Mouse (Mus musculus) neural tube, embryonic 12.5 days (tissue): ENCODE measurements around the gene Rnasel. TPM values are rescaled to one million over a fixed set of nuclear protein-coding genes. Genes with fewer than 3 reads are reported as not detected.
A peak's percentile ranks its signal among the peaks of the same experiment; 100 is the strongest.
"Not testable (repeated sequence)": the region's sequence is repeated elsewhere in the genome, so short reads cannot be mapped to it uniquely, and the experiment has no call there.

Experiments used
- ATAC-seq: fragments of 200-750 bp; cut with Nextera tagmentation; 2 replicates; pipeline ENCODE4 v1.8.0; 2017; ENCODE audit warnings: low read depth, mild to moderate bottlenecking, moderate TSS enrichment, moderate library complexity; ENCODE audit not compliant: low FRiP score
- H3K27ac ChIP-seq: fragments of 300-500 bp; sonication (generic); 2 replicates; pipeline ENCODE4 v1.5.1; 2016
- H3K27me3 ChIP-seq: fragments of 300-500 bp; sonication (generic); replicated peaks from 2 replicates; pipeline ENCODE4 v1.6.1; 2016; ENCODE audit warnings: mild to moderate bottlenecking
- H3K36me3 ChIP-seq: fragments of 300-500 bp; sonication (generic); 2 replicates; pipeline ENCODE4 v1.6.1; 2016; ENCODE audit warnings: mild to moderate bottlenecking
- H3K4me1 ChIP-seq: fragments of 300-500 bp; sonication (generic); 2 replicates; pipeline ENCODE4 v1.6.1; 2016
- H3K4me2 ChIP-seq: fragments of 300-500 bp; sonication (generic); replicated peaks from 2 replicates; pipeline ENCODE4 v1.6.1; 2016; ENCODE audit warnings: mild to moderate bottlenecking
- H3K4me3 ChIP-seq: fragments of 300-500 bp; sonication (generic); 2 replicates; pipeline ENCODE4 v1.5.1; 2016
- H3K9ac ChIP-seq: fragments of 300-500 bp; sonication (generic); 2 replicates; pipeline ENCODE4 v1.6.1; 2016; ENCODE audit warnings: mild to moderate bottlenecking
- H3K9me3 ChIP-seq: fragments of 300-500 bp; sonication (generic); 2 replicates; pipeline ENCODE4 v1.6.1; 2016; ENCODE audit warnings: mild to moderate bottlenecking
- WGBS: fragments of 180-500 bp; shearing (Covaris S2); methylation state at CpG from one replicate; pipeline ENCODE4 v1.1.7; 2016; 5-methylcytosine and 5-hydroxymethylcytosine counted together
- polyA plus RNA-seq: library from polyadenylated mRNA; unstranded; fragments of >200 nt; fragmentation: Nextera tagmentation; extraction: Ambion mirVana; gene quantifications from 2 replicates; pipeline ENCODE4 v1.2.1, GENCODE M21; 2016

Gene Rnasel
- polyA plus RNA-seq, 1 experiment from 2014 or later: 35.6 TPM

GRCm38 (mm10) chr1:153751763-153752301 lies 2.6 kb downstream of the Rnasel start:
- Histone ChIP-seq H3K4me1 (peaks cover 33% of the 10 kb centered on the region), H3K27ac (no peak overlapping the region), H3K4me3 (peak overlapping the region; percentile 9; the same call in 1 of the 2 replicates), H3K9ac (peak overlapping the region; percentile 26; the same call in 1 of the 2 replicates), H3K36me3 (peaks cover 17% of the 10 kb centered on the region), H3K4me2 (peak overlapping the region; percentile 46), H3K27me3 (no peaks in the 10 kb centered on the region), H3K9me3 (no peaks in the 10 kb centered on the region)
- ATAC-seq: no peak
- 48% methylated on average over 13 of the region's 13 CpGs for WGBS

DNA sequence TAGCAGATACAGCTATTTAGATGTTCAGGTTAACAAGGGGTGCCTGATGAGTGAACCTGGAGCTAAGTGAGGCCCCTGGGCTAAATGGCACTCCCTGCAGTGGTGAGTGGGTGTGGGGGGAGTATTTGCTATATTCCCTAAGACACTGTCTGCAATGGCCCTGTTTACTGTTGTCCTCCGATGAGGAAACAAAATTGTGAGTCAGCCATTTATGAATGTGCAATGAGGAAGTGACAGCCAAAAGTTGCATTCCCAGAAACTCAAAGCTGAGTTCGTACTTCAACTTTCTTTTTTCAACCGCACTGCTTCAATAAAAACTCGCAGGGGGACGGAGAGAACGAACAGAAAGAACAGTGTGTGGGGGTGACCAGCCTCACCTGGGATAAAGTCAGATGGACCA lies 3.3 kb downstream of the Rnasel start:
- H3K4me2 ChIP-seq: peak overlapping the region; percentile 46
- H3K27me3 ChIP-seq: no peaks in the 10 kb centered on the region
- no peak overlapping the region for H3K27ac ChIP-seq
- H3K9ac ChIP-seq: 0 out of 2 replicates have a peak overlapping the region, but pooled peaks have one; percentile 26
- H3K9me3 ChIP-seq: no peaks in the 10 kb centered on the region
- H3K4me1 ChIP-seq: peaks cover 33% of the 10 kb centered on the region
- no peak for ATAC-seq
- H3K36me3 ChIP-seq: peaks cover 17% of the 10 kb centered on the region
- H3K4me3 ChIP-seq: no peak overlapping the region
- WGBS: 92% methylated on average over 6 of the region's 6 CpGs

DNA sequence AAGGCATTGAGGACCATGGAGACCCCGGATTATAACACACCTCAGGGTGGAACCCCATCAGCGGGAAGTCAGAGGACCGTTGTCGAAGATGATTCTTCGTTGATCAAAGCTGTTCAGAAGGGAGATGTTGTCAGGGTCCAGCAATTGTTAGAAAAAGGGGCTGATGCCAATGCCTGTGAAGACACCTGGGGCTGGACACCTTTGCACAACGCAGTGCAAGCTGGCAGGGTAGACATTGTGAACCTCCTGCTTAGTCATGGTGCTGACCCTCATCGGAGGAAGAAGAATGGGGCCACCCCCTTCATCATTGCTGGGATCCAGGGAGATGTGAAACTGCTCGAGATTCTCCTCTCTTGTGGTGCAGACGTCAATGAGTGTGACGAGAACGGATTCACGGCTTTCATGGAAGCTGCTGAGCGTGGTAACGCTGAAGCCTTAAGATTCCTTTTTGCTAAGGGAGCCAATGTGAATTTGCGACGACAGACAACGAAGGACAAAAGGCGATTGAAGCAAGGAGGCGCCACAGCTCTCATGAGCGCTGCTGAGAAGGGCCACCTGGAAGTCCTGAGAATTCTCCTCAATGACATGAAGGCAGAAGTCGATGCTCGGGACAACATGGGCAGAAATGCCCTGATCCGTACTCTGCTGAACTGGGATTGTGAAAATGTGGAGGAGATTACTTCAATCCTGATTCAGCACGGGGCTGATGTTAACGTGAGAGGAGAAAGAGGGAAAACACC lies 4.7 kb downstream of the Rnasel start:
- no peak overlapping the region for H3K9ac ChIP-seq
- WGBS: 74% methylated on average over 25 of the region's 25 CpGs

DNA sequence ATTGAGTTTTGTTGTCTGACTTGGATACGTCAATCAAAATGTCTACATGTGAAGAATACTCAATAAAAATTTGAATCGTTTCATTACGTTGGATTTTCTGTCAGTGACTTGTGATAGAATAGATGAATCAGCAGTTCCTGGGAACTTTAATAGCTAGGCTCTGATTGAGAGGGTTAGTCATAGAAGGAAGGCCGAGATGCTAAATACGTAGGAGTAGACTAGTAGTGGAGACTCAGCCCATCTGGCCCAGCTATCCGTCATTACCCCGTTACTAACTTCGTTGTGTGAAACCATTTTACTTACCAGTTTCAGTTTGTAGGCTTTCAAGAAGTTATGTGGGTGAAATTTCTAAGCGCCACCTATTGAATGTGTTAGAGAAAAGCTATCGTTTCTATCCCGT lies 14.9 kb downstream of the Rnasel start:
- Histone ChIP-seq H3K9ac (no peak overlapping the region), H3K4me3 (no peak overlapping the region), H3K4me2 (no peak overlapping the region), H3K27ac (no peak overlapping the region), H3K9me3 (no peaks in the 10 kb centered on the region), H3K27me3 (no peaks in the 10 kb centered on the region), H3K36me3 (peaks cover 25% of the 10 kb centered on the region), H3K4me1 (no peaks in the 10 kb centered on the region)
- no peak for ATAC-seq
- WGBS: 92% methylated on average over 11 of the region's 11 CpGs

More for the DNA sequence above, 4.7 kb downstream of the Rnasel start:
- Histone ChIP-seq H3K36me3 (peaks cover 26% of the 10 kb centered on the region), H3K4me2 (no peak overlapping the region), H3K4me3 (no peak overlapping the region), H3K9me3 (no peaks in the 10 kb centered on the region), H3K27ac (no peak overlapping the region), H3K27me3 (no peaks in the 10 kb centered on the region), H3K4me1 (peaks cover 28% of the 10 kb centered on the region)
- ATAC-seq: no peak

GRCm38 (mm10) chr1:153766298-153766697 lies 17.1 kb downstream of the Rnasel start:
- Histone ChIP-seq H3K4me1 (no peaks in the 10 kb centered on the region), H3K27ac (no peak overlapping the region), H3K9me3 (no peaks in the 10 kb centered on the region), H3K27me3 (no peaks in the 10 kb centered on the region), H3K4me2 (no peak overlapping the region), H3K36me3 (peaks cover 7% of the 10 kb centered on the region), H3K9ac (no peak overlapping the region), H3K4me3 (no peak overlapping the region)
- ATAC-seq: no peak
- 52% methylated on average over 8 of the region's 8 CpGs for whole genome bisulfite sequencing

- Histone ChIP-seq H3K9me3 (no peaks in the 10 kb centered on the region), H3K4me2 (no peak overlapping the region), H3K27ac (no peak overlapping the region), H3K4me3 (no peak overlapping the region), H3K9ac (no peak overlapping the region), H3K36me3 (peaks cover under 1% of the 10 kb centered on the region), H3K27me3 (no peaks in the 10 kb centered on the region), H3K4me1 (no peaks in the 10 kb centered on the region)
- WGBS: 91% methylated on average over 1 of the region's 1 CpGs
- ATAC-seq: no peak
These were observed 18.1 kb downstream of the Rnasel start for GRCm38 (mm10) chr1:153767281-153767680.

GRCm38 (mm10) chr1:153768465-153768864 lies 19.2 kb downstream of the Rnasel start:
- Histone ChIP-seq H3K4me1 (no peaks in the 10 kb centered on the region), H3K27ac (no peak overlapping the region), H3K4me2 (no peak overlapping the region), H3K9me3 (no peaks in the 10 kb centered on the region), H3K36me3 (no peaks in the 10 kb centered on the region), H3K27me3 (no peaks in the 10 kb centered on the region), H3K4me3 (no peak overlapping the region), H3K9ac (no peak overlapping the region)
- ATAC-seq: no peak
- WGBS: 83% methylated on average over 5 of the region's 5 CpGs

DNA sequence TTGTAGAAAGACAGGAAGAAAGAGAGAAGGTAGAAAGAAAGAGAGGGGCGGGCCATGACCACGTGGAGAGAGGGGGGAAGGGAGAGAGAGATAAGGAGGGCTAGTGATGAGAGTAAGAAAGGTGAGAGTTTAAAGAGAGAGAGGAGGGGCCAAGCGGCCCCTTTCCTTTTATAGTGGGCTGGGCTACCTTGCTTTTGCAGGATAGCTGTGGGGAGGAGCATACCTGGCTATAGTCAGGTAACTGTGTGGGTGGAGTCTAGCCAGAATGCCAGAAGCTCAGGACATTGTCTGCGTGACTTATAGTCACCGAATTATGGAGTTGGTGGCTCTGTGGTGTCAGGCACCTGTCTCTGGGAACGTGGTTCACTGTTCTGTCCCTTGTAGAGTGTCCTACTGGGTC lies 20.3 kb downstream of the Rnasel start:
- not testable (repeated sequence) for H3K4me1 ChIP-seq, H3K36me3 ChIP-seq, ATAC-seq, H3K27me3 ChIP-seq, H3K4me3 ChIP-seq, H3K27ac ChIP-seq, H3K4me2 ChIP-seq, H3K9me3 ChIP-seq, H3K9ac ChIP-seq
- WGBS: 67% methylated on average over 6 of the region's 6 CpGs

DNA sequence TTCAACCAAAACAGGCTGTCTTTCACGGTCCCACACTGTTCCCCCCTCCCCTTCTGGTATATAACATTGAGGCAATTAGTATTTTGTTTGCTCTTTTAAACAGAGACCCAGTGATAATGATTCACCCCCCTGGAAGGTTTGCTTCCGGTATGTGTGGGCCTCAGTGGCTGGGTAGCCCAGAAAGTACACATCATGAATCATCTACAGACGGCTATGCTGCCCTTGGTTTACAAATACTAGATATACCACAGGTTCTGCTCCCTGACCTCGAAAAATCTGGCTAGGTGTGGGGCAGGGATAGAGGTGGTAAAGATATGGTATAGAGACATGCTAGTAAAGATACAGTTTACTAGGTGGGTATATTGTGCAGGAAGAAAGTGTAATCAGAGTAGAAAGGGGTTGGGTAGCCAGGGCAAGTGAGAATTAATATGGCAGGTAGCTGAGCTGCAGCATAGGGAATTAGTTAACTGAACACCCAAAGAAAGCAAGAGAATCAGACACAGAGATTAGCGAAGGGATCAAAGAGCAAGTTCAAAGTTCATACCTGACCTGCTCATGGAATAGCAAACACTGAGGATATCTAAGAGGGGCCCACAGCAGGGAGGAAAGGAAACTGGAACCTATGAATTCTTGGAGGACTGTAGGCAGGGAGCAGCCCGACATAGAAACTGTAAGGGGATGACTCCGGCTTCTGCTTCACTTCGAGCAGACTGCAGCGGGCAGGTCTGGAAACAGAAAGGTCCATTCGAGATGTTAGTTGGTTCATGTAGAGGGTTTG lies 21.0 kb downstream of the Rnasel start:
- ATAC-seq: no peak
- Histone ChIP-seq H3K27me3 (no peaks in the 10 kb centered on the region), H3K4me2 (no peak overlapping the region), H3K27ac (no peak overlapping the region), H3K9ac (no peak overlapping the region), H3K9me3 (no peaks in the 10 kb centered on the region), H3K4me1 (no peaks in the 10 kb centered on the region), H3K4me3 (no peak overlapping the region), H3K36me3 (no peaks in the 10 kb centered on the region)
- WGBS: 80% methylated on average over 10 of the region's 10 CpGs

- 89% methylated on average over 1 of the region's 1 CpGs for WGBS
These were observed 21.5 kb downstream of the Rnasel start for GRCm38 (mm10) chr1:153770776-153771167.

DNA sequence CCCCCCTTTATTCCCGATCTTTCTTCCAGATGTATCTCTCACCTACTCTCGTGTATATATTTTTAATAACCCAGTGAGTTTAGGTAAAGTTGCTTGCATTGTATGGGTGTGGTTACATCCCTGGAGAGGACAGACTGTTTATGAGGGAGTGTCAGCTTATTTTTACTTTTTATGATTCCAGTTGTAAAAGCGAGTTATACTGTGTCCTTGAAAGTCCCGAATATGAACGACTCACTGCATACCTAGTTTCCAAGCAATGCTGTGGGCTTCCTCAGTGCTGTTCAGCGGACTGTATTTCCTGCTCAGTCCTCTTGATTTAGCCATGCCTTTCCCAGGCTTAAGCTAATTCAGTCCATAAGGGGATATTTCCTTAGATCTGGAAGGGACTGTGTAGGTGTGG lies 25.9 kb downstream of the Rnasel start:
- H3K9ac ChIP-seq: no peak overlapping the region
- no peaks in the 10 kb centered on the region for H3K4me1 ChIP-seq
- no peak for ATAC-seq
- H3K27me3 ChIP-seq: no peaks in the 10 kb centered on the region
- WGBS: 89% methylated on average over 6 of the region's 6 CpGs
- H3K9me3 ChIP-seq: no peaks in the 10 kb centered on the region
- H3K27ac ChIP-seq: no peak overlapping the region
- no peak overlapping the region for H3K4me3 ChIP-seq
- H3K4me2 ChIP-seq: no peak overlapping the region
- H3K36me3 ChIP-seq: no peaks in the 10 kb centered on the region

More at GRCm38 (mm10) chr1:153770776-153771167, 21.5 kb downstream of the Rnasel start:
- H3K36me3 ChIP-seq: no peaks in the 10 kb centered on the region
- no peak overlapping the region for H3K4me3 ChIP-seq
- H3K9me3 ChIP-seq: no peaks in the 10 kb centered on the region
- no peak overlapping the region for H3K27ac ChIP-seq
- H3K4me2 ChIP-seq: no peak overlapping the region
- no peak for ATAC-seq
- H3K4me1 ChIP-seq: no peaks in the 10 kb centered on the region
- H3K9ac ChIP-seq: no peak overlapping the region
- no peaks in the 10 kb centered on the region for H3K27me3 ChIP-seq

- no peak overlapping the region for H3K4me2 ChIP-seq
These were observed 27.0 kb downstream of the Rnasel start for GRCm38 (mm10) chr1:153776257-153776656.

More at GRCm38 (mm10) chr1:153776257-153776656, 27.0 kb downstream of the Rnasel start:
- no peaks in the 10 kb centered on the region for H3K9me3 ChIP-seq
- no peaks in the 10 kb centered on the region for H3K27me3 ChIP-seq
- no peak for ATAC-seq
- no peaks in the 10 kb centered on the region for H3K36me3 ChIP-seq
- no peak overlapping the region for H3K9ac ChIP-seq
- WGBS: 91% methylated on average over 7 of the region's 7 CpGs
- H3K27ac ChIP-seq: no peak overlapping the region
- no peaks in the 10 kb centered on the region for H3K4me1 ChIP-seq
- no peak overlapping the region for H3K4me3 ChIP-seq
